In genomic region chr7:115830366-115830765, GRCm38 (mm10) we compare ENCODE assay signal across 11 mouse cellular contexts.
DNase-seq lines count a peak whose midpoint lies in the region; ATAC-seq and TF ChIP-seq lines count a peak whose summit lies in the region.
"Had no signal": no experiment of that assay in that cellular context is flagged by ENCODE, and none has a peak within 500 bp of the region (broad histone marks: within the 10 kb centered on the region; RNA-seq: fewer than 3 reads in every experiment).

No protein-coding gene starts in this region.

- no peak overlapping the region for H3K9ac ChIP-seq in heart, embryonic 11.5 days (ENCODE audit: low read depth, low read length)
- H3K9ac ChIP-seq in ES-Bruce4 (ENCODE audit: low read depth, poor library complexity, severe bottlenecking), result no peak overlapping the region
- peak overlapping the region; percentile 30 for H3K9ac ChIP-seq in liver, embryonic 15.5 days

- H3K36me3 ChIP-seq in heart, embryonic 11.5 days (ENCODE audit: control insufficient read depth, insufficient read depth, low read length), result no peaks in the 10 kb centered on the region
- no peaks in the 10 kb centered on the region for H3K36me3 ChIP-seq in ES-Bruce4 (ENCODE audit: control insufficient read depth, insufficient read depth, low read length, poor library complexity, severe bottlenecking)
- H3K36me3 ChIP-seq in liver, embryonic 15.5 days (replicated peaks), result peaks cover 53% of the 10 kb centered on the region

- H3K27me3 ChIP-seq in heart, embryonic 11.5 days (ENCODE audit: control insufficient read depth, insufficient read depth, low read length), result no peaks in the 10 kb centered on the region
- no peaks in the 10 kb centered on the region for H3K27me3 ChIP-seq in ES-Bruce4 (ENCODE audit: control insufficient read depth, insufficient read depth, low read length, poor library complexity, severe bottlenecking)
- H3K27me3 ChIP-seq in liver, embryonic 15.5 days, result no peaks in the 10 kb centered on the region

- WGBS in heart, embryonic 11.5 days (ENCODE audit: insufficient replicate concordance), result 68% methylated on average over 10 of the region's 10 CpGs
- WGBS in liver, embryonic 15.5 days (ENCODE audit: insufficient replicate concordance), result 55% methylated on average over 10 of the region's 10 CpGs

- no peak overlapping the region for H3K27ac ChIP-seq in heart, embryonic 11.5 days (ENCODE audit: low read depth, low read length)
- no peak overlapping the region for H3K27ac ChIP-seq in ES-Bruce4 (ENCODE audit: insufficient read depth, low read length)
- H3K27ac ChIP-seq in liver, embryonic 15.5 days (replicated peaks), result peak overlapping the region; percentile 91

- no peak for TF ChIP-seq EP300 in ES-Bruce4 (IDR thresholded peaks at IDR 0.05; ENCODE audit: insufficient read depth, low read depth, low read length)

- H3K4me2 ChIP-seq in heart, embryonic 11.5 days, result no peak overlapping the region; the same call in 1 of the 2 replicates
- H3K4me2 ChIP-seq in liver, embryonic 15.5 days, result peak overlapping the region; percentile 70

- no peaks in the 10 kb centered on the region for H3K9me3 ChIP-seq in heart, embryonic 11.5 days (replicated peaks; ENCODE audit: control insufficient read depth, low read length)
- H3K9me3 ChIP-seq in ES-Bruce4 (replicated peaks; ENCODE audit: control insufficient read depth, insufficient read depth, low read length, poor library complexity, severe bottlenecking), result no peaks in the 10 kb centered on the region
- H3K9me3 ChIP-seq in liver, embryonic 15.5 days (replicated peaks), result no peaks in the 10 kb centered on the region
- H3K9me3 ChIP-seq: megakaryocyte, embryonic 14.5 days had no signal

- TF ChIP-seq POLR2A in ES-Bruce4 (IDR thresholded peaks at IDR 0.05; ENCODE audit: insufficient read depth, low read length), result no peak

- DNase-seq in heart, adult 8-10 months (ENCODE audit: low spot score), result no peak
- no peak for DNase-seq in adrenal gland, postnatal 14 days
- no peak for DNase-seq in adrenal gland, adult 2 months
- no peak for DNase-seq in cerebellum, postnatal 4 days (ENCODE audit: low spot score in 2 of 2)
- DNase-seq: B cell, adult 2 months; kidney, adult 2 months had no signal

- no peak overlapping the region for H3K4me3 ChIP-seq in heart, embryonic 11.5 days (ENCODE audit: low read depth, low read length)
- peak overlapping the region; percentile 5; the same call in 1 of the 2 replicates for H3K4me3 ChIP-seq in ES-Bruce4 (ENCODE audit: low read depth, low read length)
- peak overlapping the region; percentile 34 for H3K4me3 ChIP-seq in liver, embryonic 15.5 days (replicated peaks)
- H3K4me3 ChIP-seq: megakaryocyte, embryonic 14.5 days had no signal

- H3K4me1 ChIP-seq in heart, embryonic 11.5 days (ENCODE audit: control insufficient read depth, insufficient read depth, low read length), result peaks cover 39% of the 10 kb centered on the region
- H3K4me1 ChIP-seq in ES-Bruce4 (ENCODE audit: control insufficient read depth, insufficient read depth, low read length), result peaks cover 1% of the 10 kb centered on the region
- peaks cover 80% of the 10 kb centered on the region for H3K4me1 ChIP-seq in liver, embryonic 15.5 days (replicated peaks)

- TF ChIP-seq CTCF in ES-Bruce4 (IDR thresholded peaks at IDR 0.05; ENCODE audit: low read depth, low read length), result no peak

- 0 out of 2 replicates have a peak, but pooled peaks have one; percentile 7 for ATAC-seq in heart, embryonic 11.5 days (replicated peaks; ENCODE audit: insufficient number of reproducible peaks, low FRiP score, low TSS enrichment)
- peak; percentile 6; the same call in 1 of the 2 replicates for ATAC-seq in erythroid progenitor cell, adult 5-6 weeks (replicated peaks; ENCODE audit: low FRiP score, poor library complexity, severe bottlenecking)
- 0 out of 2 replicates have a peak, but pooled peaks have one; percentile 2 for ATAC-seq in liver, embryonic 15.5 days (ENCODE audit: insufficient read depth)
